Mouse (Mus musculus) spleen, postnatal 14 days (tissue): ENCODE data around the gene H2-DMa.

Source experiments
- DNase-seq, 2 experiments: peaks; one replicate each; pipeline ENCODE4 v3.0.0; 2021 to 2022; ENCODE audit warnings: low spot score in 2 of 2

H2-DMa gene

GRCm38 (mm10) chr17:34102831-34103230 lies 16.5 kb upstream of the H2-DMa start:
- DNase-seq: no peak

- DNase-seq: no peak
These were observed 14.5 kb upstream of the H2-DMa start for GRCm38 (mm10) chr17:34104804-34105203.

- DNase-seq: no peak
These were observed 12.8 kb upstream of the H2-DMa start for GRCm38 (mm10) chr17:34106555-34106954.

GRCm38 (mm10) chr17:34107109-34107867 lies 12.1 kb upstream of the H2-DMa start:
- DNase-seq: no peak

- no peak for DNase-seq
These were observed 10.9 kb upstream of the H2-DMa start for GRCm38 (mm10) chr17:34108460-34108859.

- no peak for DNase-seq
These were observed 10.1 kb upstream of the H2-DMa start for GRCm38 (mm10) chr17:34109038-34109805.

GRCm38 (mm10) chr17:34109806-34110195 lies 9.5 kb upstream of the H2-DMa start:
- no peak for DNase-seq

- no peak for DNase-seq
These were observed 9.0 kb upstream of the H2-DMa start for GRCm38 (mm10) chr17:34110309-34110708.

GRCm38 (mm10) chr17:34114114-34114513 lies 5.2 kb upstream of the H2-DMa start:
- DNase-seq: no peak

GRCm38 (mm10) chr17:34116736-34117370 lies 2.5 kb upstream of the H2-DMa start:
- no peak for DNase-seq

- DNase-seq: no peak
These were observed 1.8 kb upstream of the H2-DMa start for GRCm38 (mm10) chr17:34117421-34118112.

GRCm38 (mm10) chr17:34118113-34118872 lies 1.0 kb upstream of the H2-DMa start:
- DNase-seq: peak in 1 of 2 experiments; percentile 54

GRCm38 (mm10) chr17:34118873-34119248 lies 480 bp upstream of the H2-DMa start:
- DNase-seq: no peak

- peak; percentile 66 to 75 for DNase-seq
These were observed 911 bp downstream of the H2-DMa start for GRCm38 (mm10) chr17:34120180-34120723.

GRCm38 (mm10) chr17:34120814-34121171 lies 1.5 kb downstream of the H2-DMa start:
- peak; percentile 76 to 81 for DNase-seq

GRCm38 (mm10) chr17:34121172-34121878 lies 2.0 kb downstream of the H2-DMa start:
- peak; percentile 34 to 43 for DNase-seq

- DNase-seq: peak; percentile 27 to 47
These were observed 2.5 kb downstream of the H2-DMa start for GRCm38 (mm10) chr17:34121879-34122187.

GRCm38 (mm10) chr17:34122188-34122984 lies 3.0 kb downstream of the H2-DMa start, which contains the start of gene Brd2:
Brd2 (minus strand) TSS chr17:34122634.
- peak; percentile 90 to 92 for DNase-seq

GRCm38 (mm10) chr17:34123111-34123510 lies 3.8 kb downstream of the H2-DMa start:
- no peak for DNase-seq

- no peak for DNase-seq
These were observed 4.2 kb downstream of the H2-DMa start for GRCm38 (mm10) chr17:34123518-34123917.
